Mouse (Mus musculus): ENCODE data around the gene Zcchc7. TPM values are rescaled to one million over a fixed set of nuclear protein-coding genes. Genes with fewer than 3 reads are reported as not detected.

Zcchc7 gene
- polyA plus RNA-seq, 1 experiment from 2014 or later = 28.5 TPM

DNA sequence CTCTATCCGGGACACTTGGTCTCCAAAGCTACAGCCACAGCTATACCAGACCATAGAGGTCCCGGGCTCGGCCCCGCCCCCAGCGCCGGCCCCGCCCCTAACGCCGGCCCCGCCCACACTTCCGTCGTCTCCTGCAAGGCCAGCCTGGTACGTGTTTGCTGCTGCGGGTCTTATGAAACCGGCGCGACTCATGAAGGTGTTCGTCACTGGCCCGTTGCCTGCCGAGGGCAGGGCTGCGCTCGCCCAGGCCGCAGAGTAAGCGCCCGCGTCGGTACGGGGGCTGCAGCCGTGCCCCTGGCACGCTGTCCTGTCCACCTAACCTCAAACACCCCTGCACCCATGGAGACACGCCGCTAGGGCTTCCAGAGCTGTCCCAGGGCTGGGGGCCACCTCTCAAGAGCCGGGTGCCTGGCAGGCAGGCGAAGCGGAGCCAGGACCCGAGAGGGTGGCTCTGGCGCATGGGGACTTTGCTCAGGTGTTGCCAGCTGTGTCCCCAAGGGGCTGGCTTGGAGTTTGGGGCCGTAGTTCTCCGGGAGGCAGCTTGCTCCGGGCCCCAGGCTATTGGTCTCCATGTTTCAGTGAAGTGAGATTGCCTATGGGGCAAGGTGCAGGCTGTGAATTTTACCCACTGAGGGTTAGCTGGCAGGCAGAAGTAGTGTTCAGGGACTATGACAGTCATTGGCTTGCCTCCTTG is 225.8 kb downstream of the Zcchc7 start, which contains the start of gene Grhpr:
Gene Grhpr (plus strand): TSS at position 116 of the 694 bp plus-strand sequence.
- ATAC-seq (replicated peaks; ENCODE audit: low FRiP score) (peak; percentile 95), DNase-seq (ENCODE audit: low spot score) (peak; percentile 98)
- Histone ChIP-seq H3K9ac (ENCODE audit: low read depth, low read length) (peak within 1 kb of the TSS; percentile 96), H3K27me3 (replicated peaks; ENCODE audit: control insufficient read depth, insufficient read depth, low read length) (no peaks in the 10 kb centered on the region), H3K4me1 (replicated peaks; ENCODE audit: control insufficient read depth, insufficient read depth, low read length) (peaks cover 26% of the 10 kb centered on the region), H3K36me3 (ENCODE audit: control insufficient read depth, insufficient read depth, low read length) (peaks cover 5% of the 10 kb centered on the region; the same call in 1 of the 2 replicates), H3K9me3 (ENCODE audit: control insufficient read depth, low read length) (no peaks in the 10 kb centered on the region), H3K4me3 (ENCODE audit: low read depth, low read length) (peak within 1 kb of the TSS; percentile 90), H3K4me2 (peak within 1 kb of the TSS; percentile 88), H3K27ac (ENCODE audit: low read depth, low read length) (peak within 1 kb of the TSS; percentile 91)
- under 1% methylated on average over 40 of the region's 40 CpGs for WGBS

Small RNA genes within 50 kb of the gene (microRNA-seq; reads per million reads assigned to microRNA genes)
- gene Gm22639 (ENCODE audit: borderline number of aligned reads) = not detected

Other genes starting within 250 kb of the Zcchc7 start
- gene Pax5, start 45.4 kb upstream of the Zcchc7 start, polyA plus RNA-seq (2014; fragmentation: Nextera tagmentation; extraction: Ambion mirVana) = not detected in 2 replicates
- 128 and 139 TPM in 2 replicates for gene Grhpr, start 225.5 kb downstream of the Zcchc7 start, polyA plus RNA-seq (2014; fragmentation: Nextera tagmentation; extraction: Ambion mirVana)